Mouse (Mus musculus): ENCODE measurements around the gene Rnf220.

- no peak for TF ChIP-seq CTCF (conservative IDR thresholded peaks at IDR 0.05; ENCODE audit: low read length)
- TF ChIP-seq NANOG (IDR thresholded peaks at IDR 0.05; ENCODE audit: borderline replicate concordance, low read length), result no peak
Observed at GRCm38 (mm10) chr4:117283271-117284191, 213.3 kb downstream of the Rnf220 start.
